Mouse (Mus musculus) embryo, embryonic 11 days (tissue): ENCODE results near the gene Zfp423.
A peak's percentile ranks its signal among the peaks of the same experiment; 100 is the strongest.

ENCODE experiments used
- DNase-seq: peaks from one replicate; pipeline ENCODE4 v3.0.0-alpha.2; 2015

Zfp423 gene

DNA sequence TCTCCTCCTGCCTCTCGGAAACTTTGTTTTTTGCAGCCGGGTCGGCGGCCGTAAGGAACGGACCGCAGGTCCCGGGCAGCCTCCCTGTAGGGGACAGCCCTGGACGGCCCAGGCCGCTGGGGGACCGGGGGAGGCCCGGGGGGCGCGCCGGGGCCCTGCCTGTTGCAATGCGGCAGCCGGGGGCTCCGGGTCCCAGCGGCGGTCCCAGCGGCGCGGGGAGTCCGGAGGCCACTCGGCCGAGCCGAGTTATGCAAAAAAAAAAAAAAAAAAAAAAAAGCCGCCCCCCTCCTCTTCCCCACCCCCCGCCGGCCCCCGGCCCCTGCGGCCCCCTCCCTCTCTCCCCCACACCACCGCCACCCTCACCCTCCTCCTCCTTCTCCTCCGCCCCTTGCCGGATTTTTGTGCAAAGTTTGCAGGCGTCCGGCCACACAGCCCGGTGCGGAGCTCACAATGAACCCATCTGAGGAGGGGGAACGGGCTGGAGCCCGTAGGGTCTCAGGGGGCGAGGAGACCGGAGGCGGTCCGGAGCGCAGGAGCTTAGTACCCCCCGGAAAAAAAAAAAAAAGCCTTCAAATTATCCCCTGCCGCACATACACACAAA, at the start of gene Zfp423:
Gene Zfp423 (minus strand): TSS at position 276 of the 601 bp plus-strand sequence.
- DNase-seq: peak; percentile 90

DNA sequence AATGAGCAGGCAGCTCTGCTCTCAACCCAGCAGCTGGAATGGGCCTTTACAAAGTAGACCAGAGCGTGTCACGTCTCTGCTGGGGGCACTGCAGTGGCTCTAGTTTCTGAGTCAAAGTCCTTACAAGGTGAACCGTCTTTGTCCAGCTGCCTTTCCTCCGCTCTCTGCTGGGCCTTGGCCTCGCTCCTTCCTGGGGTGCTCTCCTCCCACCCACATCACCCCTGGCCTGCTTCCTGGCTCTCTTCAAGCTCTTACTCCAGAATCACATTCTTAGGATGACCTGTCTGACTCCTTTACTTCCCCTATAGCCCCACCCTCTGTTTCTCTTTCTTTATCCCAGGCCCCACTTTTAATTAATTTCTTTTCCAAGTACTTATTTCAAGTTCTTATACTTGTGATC, 47.4 kb upstream of the Zfp423 start:
- no peak for DNase-seq

DNA sequence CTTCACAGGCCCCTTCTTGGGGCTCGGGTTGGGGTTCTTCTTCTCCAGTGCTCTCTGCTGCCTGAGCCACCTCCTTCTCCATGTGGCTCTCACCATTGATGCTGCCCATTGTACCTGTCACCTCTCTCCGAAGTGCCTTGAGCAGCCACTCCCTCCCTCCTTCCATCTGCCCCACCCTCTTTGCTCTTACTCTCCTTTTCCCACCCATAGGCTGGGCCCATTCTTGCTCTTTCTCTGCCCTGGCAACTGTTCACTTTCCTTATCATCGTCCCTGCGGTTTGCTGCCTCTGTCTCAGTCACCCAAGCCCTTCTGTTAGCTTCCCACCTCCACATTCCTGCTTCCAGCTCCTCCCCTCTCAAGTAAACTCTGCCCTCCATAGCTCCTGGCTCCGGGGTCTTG, 25.4 kb upstream of the Zfp423 start:
- DNase-seq: no peak

DNA sequence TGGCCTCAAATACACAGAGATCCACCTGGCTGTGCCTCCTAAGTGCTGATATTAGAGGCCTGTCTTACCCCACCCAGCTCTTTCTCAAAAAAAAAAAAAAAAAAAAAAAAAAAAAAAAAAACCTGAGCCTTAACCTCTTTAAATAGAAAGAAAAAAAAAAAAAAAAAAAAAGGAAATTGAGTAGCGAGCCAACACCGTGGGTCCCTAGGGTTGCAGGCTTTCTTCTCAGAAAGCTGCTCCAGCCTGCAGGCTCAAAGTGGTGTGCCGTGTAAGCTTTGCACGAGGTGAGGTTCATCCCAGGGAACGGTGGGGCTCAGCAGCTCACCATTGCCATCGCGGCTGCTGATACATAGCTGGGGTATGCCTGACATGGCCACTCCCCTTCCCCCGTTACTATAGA, 24.6 kb upstream of the Zfp423 start:
- DNase-seq: no peak

DNA sequence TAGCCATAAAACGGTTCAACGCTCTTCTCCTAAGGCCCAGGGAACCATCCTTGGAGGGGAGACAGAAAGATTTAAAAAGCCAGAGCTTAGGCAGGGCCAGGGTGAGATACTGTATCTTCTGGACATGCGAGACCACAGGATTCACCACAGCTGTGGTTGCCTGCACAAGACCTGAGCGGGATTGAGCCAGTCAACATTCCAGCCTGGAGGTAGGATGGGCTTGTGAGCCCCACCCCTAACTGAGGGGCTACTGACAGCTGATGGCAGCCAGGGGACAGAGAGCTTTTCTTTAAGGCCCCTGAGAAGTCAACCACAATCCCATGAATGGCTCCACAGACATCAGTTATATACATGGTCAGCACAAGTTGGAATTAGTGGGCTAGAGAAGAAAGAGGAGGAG, 23.5 kb upstream of the Zfp423 start:
- DNase-seq: no peak

DNA sequence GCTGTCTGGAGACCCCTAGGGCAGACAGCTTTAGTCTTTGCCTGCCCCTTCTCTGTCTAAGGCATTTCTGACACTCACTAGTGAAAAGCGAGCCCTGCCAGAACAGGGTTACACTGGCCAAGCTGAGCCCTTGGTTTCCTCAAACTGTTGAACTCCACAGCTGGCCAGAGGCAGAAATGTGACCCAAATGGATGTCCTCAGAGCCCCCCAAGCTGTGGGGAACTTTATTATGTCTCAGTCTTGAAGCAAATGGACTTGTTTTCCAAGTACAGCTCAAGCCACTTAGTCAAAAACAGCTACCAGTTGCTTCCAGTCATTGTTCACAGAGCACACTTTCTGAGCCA, 16.0 kb upstream of the Zfp423 start:
- DNase-seq: no peak

DNA sequence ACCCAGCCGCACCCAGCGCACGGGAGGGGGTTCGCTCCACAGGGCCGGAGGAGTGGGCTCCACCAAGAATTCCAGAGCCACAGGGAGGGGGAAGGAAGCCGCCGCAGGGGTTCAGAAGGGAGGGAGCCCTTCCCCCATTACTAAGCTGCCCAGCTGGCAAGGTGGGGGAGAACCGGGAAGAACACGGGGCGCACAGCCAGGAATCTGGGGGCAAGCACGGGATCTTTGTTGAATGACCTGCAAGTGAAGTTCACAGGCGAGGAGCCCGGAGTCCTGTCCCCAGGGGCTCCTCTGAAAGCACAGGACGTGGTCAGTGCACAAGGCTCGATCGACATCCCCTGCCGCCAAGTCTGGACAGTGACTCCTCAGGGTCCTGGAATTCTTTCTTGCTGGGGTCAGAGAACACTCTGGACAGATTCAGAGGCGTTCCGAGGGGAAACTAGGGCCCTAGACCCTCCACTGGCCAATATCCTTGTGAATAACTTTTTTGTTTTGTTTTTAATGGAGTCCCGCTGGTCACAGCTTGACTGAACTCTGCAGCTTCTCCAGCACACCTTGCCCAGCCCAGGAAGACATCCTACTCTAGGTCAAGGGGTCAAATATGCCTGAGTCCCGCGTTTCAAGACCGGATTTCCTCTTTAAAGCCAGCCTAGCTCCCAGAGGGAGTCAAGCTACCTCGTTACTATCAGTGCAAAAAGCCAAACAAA, 15.5 kb upstream of the Zfp423 start:
- DNase-seq: peak; percentile 66

DNA sequence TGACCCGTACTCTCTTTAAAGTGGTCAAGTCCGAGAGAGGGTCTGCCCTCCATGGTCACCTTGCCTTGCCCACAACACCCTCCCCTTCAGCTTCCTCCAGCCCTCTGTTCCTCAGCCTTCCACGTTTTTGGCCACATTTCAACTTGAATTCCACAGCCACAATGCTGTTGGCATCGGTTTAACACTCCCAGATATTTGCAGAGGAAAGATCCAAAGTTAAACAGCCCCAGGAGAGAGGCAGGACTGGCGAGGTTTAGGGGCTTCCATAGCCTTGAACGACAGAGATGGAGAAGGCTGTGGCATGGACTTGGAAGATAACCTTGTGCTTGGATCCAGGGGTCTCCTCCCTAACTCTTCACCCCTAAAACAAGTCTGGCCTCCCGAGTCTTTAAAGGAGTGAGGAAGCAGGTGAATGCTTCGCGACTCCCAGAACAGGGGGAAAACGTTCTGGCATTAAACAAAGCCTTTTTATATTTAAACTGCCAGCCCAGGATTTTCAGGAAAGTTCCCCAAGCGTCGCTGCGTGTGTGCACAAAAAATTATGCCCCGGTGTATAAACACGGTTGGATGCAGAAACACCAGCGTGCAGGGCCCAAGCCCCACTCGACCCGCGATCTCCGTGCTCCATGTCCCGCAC, 14.8 kb upstream of the Zfp423 start:
- DNase-seq: no peak

DNA sequence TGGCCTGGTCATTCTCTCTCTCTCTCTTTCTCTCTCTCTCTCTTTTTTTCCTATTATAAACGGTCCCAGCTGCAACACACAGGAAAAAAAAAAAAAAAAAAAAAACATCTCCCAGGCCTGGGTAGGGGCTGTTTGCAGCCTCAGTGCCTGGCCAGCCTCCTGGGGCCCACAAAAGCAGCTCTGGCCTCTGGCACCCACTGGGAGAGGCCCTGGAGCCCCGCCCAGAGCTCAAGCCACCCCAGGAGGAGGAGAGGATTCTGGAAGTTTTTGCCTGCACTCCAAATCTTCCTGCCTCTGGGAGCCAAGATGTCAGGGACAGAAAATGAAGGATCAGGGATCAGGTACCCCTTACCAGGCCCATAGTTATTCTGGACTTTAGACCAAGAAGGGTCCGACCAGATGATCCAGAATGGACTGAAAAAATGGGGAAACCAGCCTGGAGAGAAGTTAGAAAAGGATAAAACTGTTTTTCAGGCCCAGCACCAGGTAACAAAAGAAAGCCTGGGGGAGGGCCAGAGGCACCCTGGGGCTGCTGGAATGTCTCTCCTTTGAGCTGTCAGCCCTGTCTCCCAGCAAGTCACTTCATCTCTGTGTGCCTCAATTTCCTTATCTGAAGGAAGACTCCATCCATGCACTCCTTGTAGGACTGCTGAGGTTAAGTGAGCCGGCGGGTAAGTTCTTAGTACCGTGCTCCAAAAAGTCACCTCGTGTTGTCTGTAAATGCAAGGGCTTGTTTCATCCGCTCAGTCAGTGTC, 8.6 kb upstream of the Zfp423 start:
- no peak for DNase-seq

DNA sequence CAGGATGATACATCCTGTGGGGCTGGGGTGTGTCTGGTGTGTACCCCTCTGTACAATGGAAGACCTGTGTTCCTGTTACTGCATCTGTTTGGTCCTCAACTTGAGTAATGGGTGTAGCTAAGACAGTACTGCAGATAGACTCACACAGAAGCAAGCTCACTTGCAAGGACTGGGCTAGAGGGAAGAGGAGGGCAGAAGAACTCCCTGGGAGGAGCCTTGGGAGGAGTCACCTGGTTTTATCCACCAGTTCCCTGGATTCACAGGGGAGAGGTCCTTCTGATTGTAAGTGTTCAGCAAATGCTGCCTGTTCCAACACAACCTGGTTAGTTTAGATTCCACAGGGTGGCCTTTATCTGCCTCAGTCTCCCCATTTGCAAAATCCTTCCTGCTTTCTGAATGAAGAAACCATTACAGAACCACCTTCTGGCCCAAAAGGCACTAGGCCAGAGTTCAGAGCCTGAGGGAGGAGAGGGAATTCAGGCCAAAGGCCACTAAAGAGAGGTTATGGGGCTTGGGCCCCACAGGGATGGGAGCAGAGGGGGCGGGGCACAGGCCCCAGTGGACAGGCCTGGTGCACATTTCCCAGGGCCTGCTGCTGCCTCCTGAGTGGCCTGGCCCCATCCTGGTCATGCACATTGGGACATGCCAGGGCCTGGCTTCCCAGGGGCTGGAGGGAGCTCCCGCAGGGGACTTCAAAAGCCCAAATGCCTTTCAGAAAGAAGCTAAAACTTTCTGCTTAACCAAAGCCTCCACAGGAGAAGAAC, 7.8 kb upstream of the Zfp423 start:
- DNase-seq: peak; percentile 44

DNA sequence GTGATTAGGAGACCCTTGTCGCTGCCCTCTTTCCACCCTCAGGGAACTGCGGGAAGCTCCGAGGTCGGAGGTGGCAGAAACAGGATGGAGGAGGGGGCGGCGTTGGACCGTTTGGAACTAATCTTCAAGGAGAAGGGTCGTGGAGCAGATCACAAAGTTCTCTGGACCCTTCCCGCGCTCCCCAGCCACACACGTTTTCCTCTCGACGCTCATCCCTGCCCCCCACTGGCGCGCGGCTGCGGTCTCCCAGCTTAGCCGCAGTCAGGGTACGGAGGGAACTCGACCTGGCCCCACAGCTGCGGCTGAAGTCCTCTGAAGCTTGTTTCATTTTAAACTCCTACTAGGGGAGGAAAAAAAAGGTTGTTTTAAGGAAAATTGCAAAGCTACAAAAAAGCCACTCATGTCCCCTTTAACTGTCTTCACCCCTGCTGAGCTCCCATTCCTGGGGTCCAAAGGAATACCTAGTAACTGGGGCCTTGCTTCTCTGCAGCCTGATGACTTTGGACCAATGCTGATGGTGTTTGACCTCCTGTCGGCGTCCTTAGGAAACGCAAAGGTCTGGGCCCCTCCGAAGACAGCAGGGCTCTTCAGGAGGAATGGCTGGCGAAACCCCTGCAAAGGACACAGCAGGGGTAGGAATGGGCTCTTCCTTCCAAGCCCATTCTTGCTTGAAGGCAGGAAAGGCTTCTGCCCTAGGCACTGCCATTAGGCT, 3.3 kb upstream of the Zfp423 start:
- peak; percentile 34 for DNase-seq

DNA sequence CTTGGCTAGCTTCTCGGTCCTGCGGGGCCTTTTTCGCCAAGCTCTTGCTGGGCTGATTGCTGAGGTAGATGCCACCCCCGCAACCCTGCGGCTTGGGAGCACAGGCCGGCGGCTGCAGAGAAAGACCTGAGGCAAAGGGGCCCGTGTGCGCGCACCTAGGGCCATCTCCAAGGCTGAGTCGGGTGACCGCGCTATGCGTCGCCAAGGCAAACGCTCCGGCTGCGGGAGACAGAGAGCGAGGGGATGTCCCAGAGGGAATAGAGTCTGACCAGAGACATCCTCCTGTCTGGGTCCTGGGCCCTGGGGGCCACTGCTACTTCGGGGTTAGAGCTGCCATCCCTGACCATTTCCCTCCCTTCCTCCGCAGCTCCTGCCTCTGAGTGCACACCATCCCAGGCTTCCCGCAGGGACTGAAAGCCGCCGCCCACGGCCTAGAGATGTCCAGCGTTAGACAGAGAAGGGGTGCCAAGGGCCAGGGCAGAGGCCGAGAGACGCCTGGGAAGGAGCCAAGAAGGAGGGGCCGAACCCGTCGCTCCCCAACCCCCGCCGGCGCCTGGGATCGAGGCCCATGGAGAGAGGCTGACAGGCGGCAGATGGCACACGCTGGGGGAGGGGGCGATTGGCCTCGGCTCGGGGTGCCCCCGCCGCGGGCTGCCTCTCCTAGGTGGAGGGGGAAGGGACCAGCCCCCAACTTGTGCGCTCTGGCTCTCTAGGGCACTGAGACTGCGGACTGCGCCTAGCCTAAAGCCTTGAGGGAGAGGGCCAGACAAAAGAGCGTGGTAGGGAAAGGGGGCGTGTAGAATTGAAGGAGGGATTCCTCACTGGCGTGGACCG, 2.5 kb upstream of the Zfp423 start:
- DNase-seq: peak; percentile 64

DNA sequence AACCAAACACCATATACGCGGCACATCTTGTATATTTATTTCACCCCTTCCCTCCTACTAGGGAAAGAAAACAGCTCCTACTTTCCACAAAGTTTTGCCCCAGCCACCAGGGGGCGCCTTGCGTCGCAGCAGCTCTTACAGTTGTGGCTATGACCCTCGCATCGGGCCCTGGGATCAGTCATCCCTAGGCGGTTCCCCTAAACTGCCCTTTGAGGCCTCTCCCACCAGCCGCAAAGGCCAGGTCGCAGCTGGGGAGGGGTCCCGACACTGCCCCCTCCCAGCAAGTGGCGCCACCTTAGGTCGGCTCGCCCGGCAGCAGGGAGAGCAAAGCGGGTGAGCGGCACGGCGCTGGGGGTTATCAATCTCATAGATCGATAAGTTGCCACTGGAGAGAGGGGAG, 1.7 kb upstream of the Zfp423 start:
- DNase-seq: peak; percentile 77

DNA sequence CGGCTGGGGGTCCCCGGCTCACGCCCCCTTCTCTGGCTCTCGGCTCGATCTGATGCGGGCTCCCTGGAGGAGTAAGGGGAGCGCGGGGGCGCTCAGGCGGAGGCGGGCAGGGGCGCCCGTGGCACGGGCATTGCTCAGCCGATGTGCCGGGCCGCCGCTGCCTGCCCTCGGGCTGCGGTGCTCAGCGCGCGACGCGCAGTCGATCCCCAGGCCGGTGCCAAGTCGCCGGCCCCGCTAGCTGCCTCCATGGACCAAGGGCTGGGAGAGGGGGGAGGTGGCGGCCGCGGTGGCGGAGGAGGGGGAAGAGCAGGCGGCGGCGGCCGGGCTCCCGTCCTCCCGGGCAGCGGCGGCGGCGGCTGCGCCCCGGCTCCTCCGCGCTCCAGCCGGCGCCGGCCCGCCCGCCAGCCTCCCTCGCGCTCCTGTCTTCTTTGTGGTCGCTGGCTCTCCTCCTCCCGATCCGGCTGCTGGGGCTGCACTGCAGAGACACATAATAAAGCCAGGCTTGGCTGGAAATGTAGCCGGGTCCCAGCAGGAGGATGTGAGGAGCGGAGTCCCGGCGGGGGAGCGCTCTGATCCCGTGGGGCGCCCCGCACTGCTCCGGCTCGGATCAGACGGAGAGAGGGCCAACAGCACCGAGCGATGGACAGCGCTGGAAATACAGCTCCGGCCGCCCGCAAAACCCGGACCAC, 810 bp upstream of the Zfp423 start:
- DNase-seq: peak; percentile 92

DNA sequence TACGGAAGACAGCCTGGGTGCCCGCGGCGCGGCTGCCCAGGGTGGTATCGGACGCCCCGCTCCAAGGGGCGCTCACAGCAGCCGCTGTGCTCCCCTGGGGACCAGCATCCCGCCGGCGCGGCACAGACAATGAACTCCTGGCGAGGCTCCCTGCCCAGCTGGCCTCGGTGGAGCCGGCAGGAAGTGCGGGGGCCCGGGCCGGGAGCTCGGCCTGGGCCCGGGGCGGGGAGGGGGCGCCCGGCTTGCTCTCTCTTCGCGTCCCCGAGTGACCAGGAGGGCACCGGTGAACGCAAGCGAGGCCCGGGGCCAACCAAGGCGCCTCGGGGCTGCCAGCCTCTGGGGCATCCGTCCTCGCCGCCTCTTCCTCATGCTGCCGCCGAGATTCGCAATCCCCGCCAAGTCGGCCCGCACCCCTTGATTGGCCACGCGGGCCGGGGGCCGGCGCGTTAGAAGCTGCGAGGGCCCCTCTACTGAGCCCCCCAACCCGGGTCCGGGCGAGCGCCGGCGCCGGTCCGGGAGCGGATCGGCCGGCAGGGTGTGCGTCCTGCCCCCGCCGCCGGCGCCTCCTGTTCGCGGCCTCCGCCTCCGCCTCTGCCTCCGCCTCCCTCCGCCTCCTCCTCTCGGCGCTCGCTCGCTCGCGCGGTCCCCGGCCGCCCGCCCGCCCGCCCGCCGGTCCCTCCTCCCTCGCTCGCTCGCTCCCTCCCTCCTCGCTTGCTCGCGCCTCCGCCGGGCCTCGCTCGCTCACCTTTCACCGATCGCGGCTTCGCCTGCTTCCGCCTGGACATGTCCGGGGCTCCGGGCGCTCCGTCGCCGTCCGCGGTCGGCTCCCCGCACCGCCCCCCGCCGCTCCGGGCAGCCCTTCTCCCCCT, 710 bp downstream of the Zfp423 start:
- DNase-seq: peak; percentile 85

DNA sequence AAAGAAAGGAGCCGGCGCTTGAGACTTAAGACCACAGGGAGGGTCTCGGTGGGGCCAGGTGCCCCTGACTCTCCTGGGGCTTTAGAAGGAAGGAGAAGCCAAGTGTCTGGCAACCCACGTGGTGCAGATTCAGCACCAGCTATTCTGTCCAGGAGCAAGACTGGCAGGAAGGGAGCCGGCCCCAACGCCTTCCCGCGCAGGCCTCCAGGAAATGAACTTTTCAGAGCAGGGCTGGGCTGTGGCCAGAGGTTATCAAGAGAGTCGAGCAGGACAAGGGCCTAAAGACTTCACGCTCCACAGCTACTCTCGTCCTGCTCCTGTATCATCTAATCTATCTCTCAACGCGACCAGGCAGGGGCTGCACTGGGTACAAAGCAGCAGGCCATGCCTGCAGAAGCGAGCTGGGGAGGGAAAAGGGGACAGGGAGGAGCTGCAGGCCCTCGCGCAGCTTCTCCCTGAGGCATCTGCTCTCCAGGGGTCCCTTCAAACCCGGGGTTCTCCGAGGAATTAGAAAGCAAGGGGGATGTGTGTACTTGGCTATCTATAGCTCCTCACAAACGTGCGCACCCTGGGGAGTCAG, 1.4 kb downstream of the Zfp423 start:
- peak; percentile 74 for DNase-seq

DNA sequence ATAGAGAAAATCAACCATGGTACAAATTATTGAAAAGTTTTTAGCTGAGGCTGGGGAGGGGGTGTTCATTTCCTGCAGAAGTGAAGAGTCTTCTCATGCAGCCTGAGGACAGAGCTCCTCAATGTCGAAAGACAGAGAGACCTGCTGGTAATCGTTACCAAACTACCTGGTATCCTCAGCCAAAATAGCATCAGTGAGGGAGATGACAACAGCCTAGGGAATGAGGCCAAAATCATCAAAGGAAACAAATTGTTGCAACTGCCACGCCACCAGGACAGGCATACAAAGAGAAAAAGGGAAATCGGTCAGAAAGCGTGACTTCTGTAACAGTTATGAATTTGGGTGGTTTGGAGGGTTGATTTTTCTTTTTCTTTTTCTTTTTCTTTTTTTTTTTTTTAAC, 3.4 kb downstream of the Zfp423 start:
- no peak for DNase-seq

DNA sequence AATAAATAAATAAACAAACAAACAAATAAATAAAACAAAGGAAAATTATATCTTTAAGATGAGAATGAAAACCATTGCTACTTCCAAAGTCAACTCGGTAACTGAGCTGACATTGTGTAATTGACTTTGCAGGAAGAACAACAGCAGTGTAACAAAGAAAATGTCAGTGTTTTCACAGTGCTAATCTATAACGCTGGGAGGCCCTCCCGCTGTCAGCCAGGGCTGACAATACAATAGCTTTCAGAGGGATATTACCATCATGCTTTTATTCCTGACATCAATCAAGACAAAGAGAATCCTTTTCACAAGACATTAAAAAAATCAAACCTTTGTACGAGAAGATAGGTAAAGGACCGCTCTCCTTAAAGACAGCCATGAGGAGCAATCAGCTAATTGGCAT, 5.9 kb downstream of the Zfp423 start:
- no peak for DNase-seq

DNA sequence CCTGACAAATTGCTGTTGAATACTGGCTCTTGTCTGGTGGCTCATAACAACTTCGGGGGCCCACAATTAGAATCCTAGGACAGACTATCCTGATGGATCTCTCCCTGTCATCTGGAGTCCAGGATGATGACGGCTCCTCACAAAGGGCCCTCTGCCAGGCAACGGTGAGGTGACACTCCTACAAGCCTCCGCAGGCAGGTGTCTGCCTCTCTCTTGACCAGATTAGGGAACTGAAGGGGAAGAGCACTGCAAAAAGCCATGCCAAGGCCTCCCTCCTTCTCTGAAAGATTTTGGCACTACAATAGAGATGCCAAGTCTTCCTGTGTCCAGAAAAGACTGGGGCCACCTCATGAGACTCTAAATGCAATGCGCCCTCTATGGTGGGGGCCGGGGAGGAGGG, 7.1 kb downstream of the Zfp423 start:
- DNase-seq: no peak
